Mouse (Mus musculus) heart, embryonic 13.5 days (tissue): ENCODE data around the gene Plin4. TPM values are rescaled to one million over a fixed set of nuclear protein-coding genes. Genes with fewer than 3 reads are reported as not detected.
A peak's percentile ranks its signal among the peaks of the same experiment; 100 is the strongest.

Source experiments
- ATAC-seq: fragments of 200-750 bp; cut with Nextera tagmentation; 2 replicates; pipeline ENCODE4 v1.8.0; 2017; ENCODE audit warnings: moderate TSS enrichment; ENCODE audit not compliant: insufficient number of reproducible peaks, low FRiP score, low TSS enrichment; ENCODE audit errors: extremely low read depth
- H3K27ac ChIP-seq: fragments of 300-500 bp; sonication (generic); replicated peaks from 2 replicates; pipeline ENCODE4 v1.5.1; 2015; ENCODE audit warnings: moderate library complexity, mild to moderate bottlenecking, inconsistent platforms
- H3K27me3 ChIP-seq: fragments of 300-500 bp; sonication (generic); replicated peaks from 2 replicates; pipeline ENCODE4 v1.6.1; 2015; ENCODE audit warnings: mild to moderate bottlenecking, inconsistent platforms
- H3K36me3 ChIP-seq: fragments of 300-500 bp; sonication (generic); 2 replicates; pipeline ENCODE4 v1.6.1; 2015; ENCODE audit warnings: mild to moderate bottlenecking, inconsistent platforms
- H3K4me1 ChIP-seq: fragments of 300-500 bp; sonication (generic); 2 replicates; pipeline ENCODE4 v1.6.1; 2015; ENCODE audit warnings: inconsistent platforms
- H3K4me2 ChIP-seq: fragments of 300-500 bp; sonication (generic); 2 replicates; pipeline ENCODE4 v1.6.1; 2015; ENCODE audit warnings: inconsistent platforms, mild to moderate bottlenecking, moderate library complexity
- H3K4me3 ChIP-seq: fragments of 300-500 bp; sonication (generic); 2 replicates; pipeline ENCODE4 v1.5.1; 2015; ENCODE audit warnings: moderate library complexity, mild to moderate bottlenecking, inconsistent platforms
- H3K9ac ChIP-seq: fragments of 300-500 bp; sonication (generic); 2 replicates; pipeline ENCODE4 v1.6.1; 2015; ENCODE audit warnings: inconsistent platforms, mild to moderate bottlenecking, moderate library complexity
- H3K9me3 ChIP-seq: fragments of 300-500 bp; sonication (generic); 2 replicates; pipeline ENCODE4 v1.6.1; 2016; ENCODE audit warnings: inconsistent platforms
- WGBS: fragments of 180-500 bp; shearing (Covaris S2); methylation state at CpG from one replicate; pipeline ENCODE4 v1.1.7; 2015; ENCODE audit warnings: mixed read lengths; 5-methylcytosine and 5-hydroxymethylcytosine counted together
- polyA plus RNA-seq: library from polyadenylated mRNA; unstranded; fragments of >200 nt; fragmentation: Nextera tagmentation; extraction: Ambion mirVana; gene quantifications from 2 replicates; pipeline ENCODE4 v1.2.1, GENCODE M21; 2015

Gene Plin4
- polyA plus RNA-seq, 1 experiment from 2014 or later = 0.07 TPM

DNA sequence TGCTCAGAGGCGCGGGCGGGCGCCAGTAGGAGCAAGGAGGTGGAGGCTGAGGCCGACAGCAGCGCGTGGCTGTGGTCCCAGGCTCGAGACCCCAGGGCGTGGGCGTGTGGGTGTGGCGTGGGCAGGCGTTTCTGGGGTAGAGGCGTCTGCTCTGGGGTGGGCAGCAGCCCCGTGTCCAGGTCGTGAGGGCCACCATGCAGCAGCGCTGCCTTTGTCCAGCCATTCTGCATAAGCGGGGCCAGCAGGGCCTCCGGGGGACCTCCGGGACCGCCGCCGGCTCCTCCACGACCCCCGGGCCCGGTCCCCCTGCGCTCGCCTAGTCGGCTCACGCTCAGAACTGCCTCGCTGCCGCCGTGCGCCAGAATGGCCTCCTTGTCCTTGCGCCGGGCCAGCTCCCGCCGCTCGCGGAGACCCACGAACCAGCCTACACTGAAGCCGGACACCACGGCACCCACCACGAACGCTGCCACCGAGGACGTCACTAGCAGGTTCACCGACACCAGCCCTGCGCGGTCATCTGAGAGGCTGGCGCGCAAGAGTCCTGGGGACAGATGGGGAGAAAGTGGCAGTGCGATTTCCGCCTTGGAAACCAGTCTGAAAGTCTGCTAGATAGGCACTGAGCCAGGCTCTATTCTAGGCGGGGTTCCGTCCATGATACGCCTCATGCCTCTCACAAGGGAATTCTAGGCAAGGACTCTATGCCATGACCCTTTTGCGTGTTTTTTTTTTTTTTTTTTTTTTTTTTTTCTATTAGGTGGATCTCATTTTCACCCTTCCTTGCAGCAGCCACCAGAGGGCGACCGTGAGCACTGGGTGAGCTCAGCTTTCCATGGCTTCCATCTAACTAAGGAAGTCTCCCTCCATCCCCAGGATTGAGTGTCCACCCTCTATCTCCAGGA, 15.0 kb upstream of the Plin4 start:
- Histone ChIP-seq H3K27me3 (peaks cover 72% of the 10 kb centered on the region), H3K36me3 (peaks cover 3% of the 10 kb centered on the region; the same call in 1 of the 2 replicates), H3K4me1 (peaks cover 24% of the 10 kb centered on the region), H3K9me3 (peaks cover 9% of the 10 kb centered on the region), H3K4me3 (peak overlapping the region; percentile 56), H3K9ac (peak overlapping the region; percentile 72), H3K4me2 (peak overlapping the region; percentile 88), H3K27ac (no peak overlapping the region)
- 5% methylated on average over 59 of the region's 59 CpGs for WGBS
- no peak for ATAC-seq

DNA sequence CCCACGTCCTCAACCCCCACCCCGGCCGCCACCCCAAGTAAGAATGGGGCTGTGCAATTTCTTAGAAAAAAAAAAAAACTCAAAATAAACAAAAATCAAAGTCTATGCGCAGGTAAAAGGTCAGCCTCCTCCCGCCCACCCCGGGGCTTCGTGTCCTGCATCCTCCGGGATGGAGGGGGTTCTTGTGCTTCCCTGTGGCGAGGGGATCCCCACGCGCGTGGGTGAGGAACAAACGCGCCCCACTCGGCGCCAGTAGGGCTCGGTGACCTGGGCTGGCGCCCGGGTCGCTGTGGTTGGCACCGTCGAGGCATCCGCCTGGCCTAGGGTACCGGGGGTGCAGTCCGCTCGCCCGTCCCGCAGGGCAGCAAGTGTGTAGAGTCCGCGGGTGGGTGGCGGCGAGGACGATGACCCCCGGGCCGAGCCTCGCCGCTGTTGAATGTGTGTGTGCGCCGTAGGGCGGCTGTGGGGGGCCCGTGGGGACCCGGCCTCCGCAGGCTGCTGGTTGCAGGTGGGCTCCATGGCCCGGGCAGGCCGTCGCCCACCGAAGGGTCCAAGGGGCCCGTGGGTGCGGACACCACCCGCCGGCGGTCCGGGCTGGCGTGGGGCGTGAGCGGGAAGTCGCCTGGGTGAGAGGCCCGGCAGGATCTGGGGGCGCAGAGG, 14.2 kb upstream of the Plin4 start:
- Histone ChIP-seq H3K4me1 (peaks cover 28% of the 10 kb centered on the region), H3K27me3 (peaks cover 81% of the 10 kb centered on the region), H3K36me3 (peaks cover 3% of the 10 kb centered on the region; the same call in 1 of the 2 replicates), H3K4me2 (peak overlapping the region; percentile 88), H3K9me3 (peaks cover 9% of the 10 kb centered on the region), H3K9ac (peak overlapping the region; percentile 72), H3K27ac (no peak overlapping the region), H3K4me3 (peak overlapping the region; percentile 56)
- no peak for ATAC-seq
- WGBS = 32% methylated on average over 59 of the region's 59 CpGs

DNA sequence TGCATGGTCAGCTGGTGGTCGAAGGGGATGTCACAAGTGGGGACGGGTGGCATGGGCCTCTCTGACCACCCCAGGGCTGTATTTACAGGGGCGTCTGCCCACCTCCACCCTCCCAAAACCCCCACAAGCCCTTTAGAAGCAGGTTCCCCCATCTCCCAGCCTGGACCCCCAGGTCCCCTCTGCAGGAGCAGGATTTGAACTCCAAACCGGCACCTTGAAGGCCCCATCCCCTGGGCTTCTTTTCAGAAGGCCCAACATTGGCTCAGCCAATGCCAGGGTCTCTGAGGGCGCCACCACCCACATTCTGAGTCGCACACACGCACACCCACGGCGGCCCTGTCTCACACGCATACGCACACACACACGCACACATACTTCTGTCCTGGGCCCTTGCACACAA, 13.6 kb upstream of the Plin4 start:
- no peak for ATAC-seq
- Histone ChIP-seq H3K36me3 (peaks cover 3% of the 10 kb centered on the region; the same call in 1 of the 2 replicates), H3K4me2 (no peak overlapping the region), H3K9ac (no peak overlapping the region), H3K9me3 (peaks cover 9% of the 10 kb centered on the region), H3K4me3 (no peak overlapping the region), H3K27ac (no peak overlapping the region), H3K27me3 (peaks cover 87% of the 10 kb centered on the region), H3K4me1 (peaks cover 28% of the 10 kb centered on the region)
- WGBS = 88% methylated on average over 12 of the region's 12 CpGs

DNA sequence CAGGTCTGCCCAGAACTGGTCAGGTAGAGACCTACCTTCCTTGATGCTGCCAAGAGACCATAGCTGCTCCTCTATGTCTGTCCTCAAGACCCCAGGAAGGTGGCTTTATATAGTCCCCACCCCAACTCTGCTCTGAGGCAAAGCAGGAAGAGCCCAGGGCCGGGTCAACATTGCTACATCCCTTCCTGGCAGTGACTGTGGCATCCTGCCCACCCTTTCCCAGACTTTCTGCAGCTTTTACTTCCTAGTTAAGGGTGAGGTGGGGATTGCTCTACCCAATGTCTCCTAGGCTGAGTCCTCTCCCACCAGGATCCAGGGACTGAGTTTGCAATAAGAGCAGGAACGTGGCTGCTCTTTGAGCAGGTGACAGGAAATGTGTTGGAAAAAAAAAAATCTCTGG, 12.2 kb upstream of the Plin4 start, which contains the start of gene Lrg1:
TSS of gene Lrg1 (minus strand) at position 176 of the 400 bp plus-strand sequence.
- Histone ChIP-seq H3K4me2 (no peak within 1 kb of the TSS), H3K9ac (no peak within 1 kb of the TSS), H3K27ac (no peak within 1 kb of the TSS), H3K4me3 (0 out of 2 replicates have a peak within 1 kb of the TSS, but pooled peaks have one; percentile 42), H3K4me1 (peaks cover 33% of the 10 kb centered on the region), H3K27me3 (peaks cover 93% of the 10 kb centered on the region), H3K9me3 (peaks cover 9% of the 10 kb centered on the region), H3K36me3 (peaks cover 3% of the 10 kb centered on the region; the same call in 1 of the 2 replicates)
- 42% methylated on average over 2 of the region's 2 CpGs for WGBS
- no peak for ATAC-seq

DNA sequence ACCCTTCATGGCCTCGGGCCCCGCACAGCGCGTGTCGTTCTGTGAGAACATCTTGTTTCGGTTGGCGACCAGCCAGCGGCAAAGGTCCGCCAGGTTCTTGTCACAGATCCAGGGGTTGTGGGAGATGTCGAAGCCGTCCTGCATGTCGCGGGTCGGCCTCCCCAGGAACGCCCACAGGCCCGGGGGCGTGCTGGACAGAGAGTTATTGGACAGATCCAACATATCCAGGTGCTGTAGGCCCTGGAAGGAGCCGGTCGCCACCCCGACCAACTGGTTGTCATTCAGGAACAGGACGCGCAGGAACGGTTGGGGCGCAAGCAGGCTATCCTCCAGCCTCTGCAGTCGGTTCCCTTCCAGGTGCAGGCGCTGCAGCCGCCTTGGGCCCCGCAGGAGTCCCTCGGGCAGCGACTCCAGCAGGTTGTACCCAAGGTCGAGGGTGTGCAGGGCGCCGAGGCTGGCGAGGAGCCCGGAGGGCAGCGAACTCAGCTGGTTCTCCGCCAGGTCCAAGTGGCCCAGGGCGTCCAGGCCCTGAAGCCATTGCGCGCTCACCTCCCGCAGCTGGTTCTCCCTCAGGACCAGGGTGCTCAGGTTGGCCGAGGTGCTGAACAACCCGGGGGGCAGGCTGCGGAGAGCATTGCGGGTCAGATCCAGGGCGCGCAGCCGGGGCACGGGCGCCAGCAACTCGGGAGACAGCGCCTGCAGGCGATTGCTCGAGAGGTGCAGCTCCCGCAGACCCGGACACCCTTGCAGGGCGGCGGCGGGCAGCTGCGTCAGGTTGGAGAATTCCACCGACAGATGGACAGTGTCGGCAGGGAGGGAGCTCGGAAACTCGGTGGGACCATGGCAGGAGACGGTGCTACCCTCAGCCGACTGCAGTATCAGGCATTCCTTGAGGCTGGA, 10.6 kb upstream of the Plin4 start:
- no peak for ATAC-seq
- peaks cover 95% of the 10 kb centered on the region for H3K27me3 ChIP-seq
- peak overlapping the region; percentile 42 for H3K4me3 ChIP-seq
- H3K36me3 ChIP-seq = peaks cover 3% of the 10 kb centered on the region; the same call in 1 of the 2 replicates
- peaks cover 33% of the 10 kb centered on the region for H3K4me1 ChIP-seq
- peak overlapping the region; percentile 70 for H3K4me2 ChIP-seq
- WGBS = 4% methylated on average over 66 of the region's 66 CpGs
- no peak overlapping the region for H3K27ac ChIP-seq
- H3K9me3 ChIP-seq = peaks cover 9% of the 10 kb centered on the region
- H3K9ac ChIP-seq = peak overlapping the region; percentile 34

DNA sequence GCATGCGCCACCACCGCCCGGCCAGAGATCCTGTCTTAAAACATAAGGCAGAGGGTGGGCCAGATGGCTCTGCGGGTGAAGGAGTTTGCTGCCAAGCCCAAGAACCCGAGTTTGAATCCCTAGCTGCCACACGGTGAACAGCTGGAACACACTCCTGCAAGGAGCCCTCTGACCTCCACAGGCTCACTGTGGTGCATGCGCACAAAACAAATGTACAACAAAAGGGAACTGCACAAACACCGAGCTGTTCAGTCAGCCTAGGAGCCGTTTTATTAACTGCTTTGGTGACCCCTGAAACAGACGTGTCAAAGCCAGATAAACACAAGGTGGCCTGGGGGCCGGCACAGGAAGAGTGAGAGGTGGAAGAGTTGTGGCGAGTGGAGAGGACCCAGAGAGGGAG, 9.8 kb upstream of the Plin4 start:
- Histone ChIP-seq H3K36me3 (peaks cover 3% of the 10 kb centered on the region; the same call in 1 of the 2 replicates), H3K4me3 (peak overlapping the region; percentile 42), H3K27me3 (peaks cover 92% of the 10 kb centered on the region), H3K4me2 (peak overlapping the region; percentile 70), H3K27ac (no peak overlapping the region), H3K9me3 (peaks cover 9% of the 10 kb centered on the region), H3K4me1 (peaks cover 29% of the 10 kb centered on the region), H3K9ac (peak overlapping the region; percentile 34)
- WGBS = 35% methylated on average over 12 of the region's 12 CpGs
- ATAC-seq = no peak

DNA sequence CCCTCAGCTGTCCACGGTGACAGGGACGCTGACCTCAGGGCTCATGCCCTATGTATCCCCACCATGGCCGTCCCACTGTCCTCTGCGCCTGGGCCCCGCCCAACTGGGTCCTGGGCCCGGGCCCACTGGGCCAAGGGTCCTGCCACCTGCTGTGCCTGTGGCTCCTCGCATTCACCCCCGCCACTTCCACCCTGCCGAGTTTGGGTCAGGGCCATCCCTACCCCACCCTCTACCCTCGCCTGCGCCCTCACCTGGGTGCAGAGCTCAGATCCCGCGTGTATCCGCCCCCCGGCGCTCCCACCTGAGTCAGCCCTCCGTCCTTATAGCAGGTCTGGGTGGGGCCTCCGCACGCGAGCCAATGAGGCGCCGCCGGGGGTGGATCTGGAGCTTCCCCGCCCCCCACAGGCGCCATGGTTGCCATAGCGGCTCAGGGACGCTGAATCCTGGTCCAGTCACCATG, 7.7 kb upstream of the Plin4 start, which contains the start of gene Plin5:
TSS of gene Plin5 (minus strand) at position 346 of the 460 bp plus-strand sequence.
- Histone ChIP-seq H3K4me3 (peak within 1 kb of the TSS; percentile 37), H3K27me3 (peaks cover 70% of the 10 kb centered on the region)
- WGBS = 2% methylated on average over 26 of the region's 27 CpGs

DNA sequence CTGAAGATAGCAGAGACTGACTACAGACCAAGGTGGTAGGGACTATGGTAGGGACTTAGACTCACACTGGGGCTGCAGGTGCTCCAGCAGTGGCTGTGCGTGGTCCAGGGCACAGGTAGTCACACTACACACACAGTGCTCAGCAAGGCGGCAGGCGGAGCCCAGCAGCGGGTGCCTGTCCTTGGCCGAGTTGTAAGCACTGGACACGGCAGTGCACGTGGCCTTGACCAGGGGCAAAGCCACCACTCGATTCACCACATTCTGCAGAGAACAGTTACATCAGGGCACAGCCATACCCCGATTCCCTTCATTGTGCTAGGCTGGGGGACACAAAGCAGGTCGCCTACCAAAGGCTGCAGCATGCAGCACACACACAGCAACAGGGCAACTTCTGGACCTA, 6.6 kb upstream of the Plin4 start:
- WGBS = 75% methylated on average over 10 of the region's 10 CpGs
- ATAC-seq = no peak
- no peaks in the 10 kb centered on the region for H3K9me3 ChIP-seq
- peaks cover 59% of the 10 kb centered on the region for H3K27me3 ChIP-seq
- H3K4me2 ChIP-seq = no peak overlapping the region
- H3K36me3 ChIP-seq = no peaks in the 10 kb centered on the region
- H3K4me3 ChIP-seq = no peak overlapping the region
- no peak overlapping the region for H3K27ac ChIP-seq
- no peak overlapping the region for H3K9ac ChIP-seq
- peaks cover 22% of the 10 kb centered on the region for H3K4me1 ChIP-seq

More for the DNA sequence above, 7.7 kb upstream of the Plin4 start, which contains the start of gene Plin5:
- H3K9ac ChIP-seq = no peak within 1 kb of the TSS
- H3K4me1 ChIP-seq = peaks cover 22% of the 10 kb centered on the region
- H3K9me3 ChIP-seq = peaks cover 2% of the 10 kb centered on the region
- no peak for ATAC-seq
- peaks cover under 1% of the 10 kb centered on the region; the same call in 1 of the 2 replicates for H3K36me3 ChIP-seq
- H3K4me2 ChIP-seq = peak within 1 kb of the TSS; percentile 67
- no peak within 1 kb of the TSS for H3K27ac ChIP-seq

DNA sequence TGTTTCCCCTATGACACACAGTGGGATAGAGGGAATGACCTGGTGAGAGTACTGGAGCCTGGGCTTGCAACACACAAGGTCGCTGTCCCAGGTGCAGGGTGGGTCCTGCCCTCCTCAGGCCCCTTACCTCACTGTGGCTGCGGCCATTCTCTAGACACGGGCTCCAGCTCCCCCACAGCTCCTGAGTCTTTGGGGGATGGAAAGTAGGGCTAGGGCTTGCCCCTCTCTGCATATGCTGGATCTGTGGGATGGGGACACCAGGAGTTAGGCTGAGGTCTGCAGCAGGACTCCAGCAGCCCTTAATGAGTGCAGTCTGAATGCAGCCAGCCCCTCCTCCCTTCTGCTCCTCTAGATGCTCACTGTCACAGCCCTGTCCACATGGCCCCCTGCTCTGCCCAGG, 3.1 kb upstream of the Plin4 start:
- H3K36me3 ChIP-seq = 0 out of 2 replicates have a peak, but pooled peaks cover 3% of the 10 kb centered on the region
- no peak overlapping the region for H3K27ac ChIP-seq
- no peak overlapping the region for H3K4me2 ChIP-seq
- no peak overlapping the region for H3K9ac ChIP-seq
- H3K9me3 ChIP-seq = no peaks in the 10 kb centered on the region
- ATAC-seq = no peak
- H3K4me3 ChIP-seq = no peak overlapping the region
- H3K27me3 ChIP-seq = peaks cover 26% of the 10 kb centered on the region
- peaks cover 16% of the 10 kb centered on the region for H3K4me1 ChIP-seq
- WGBS = 66% methylated on average over 3 of the region's 3 CpGs

DNA sequence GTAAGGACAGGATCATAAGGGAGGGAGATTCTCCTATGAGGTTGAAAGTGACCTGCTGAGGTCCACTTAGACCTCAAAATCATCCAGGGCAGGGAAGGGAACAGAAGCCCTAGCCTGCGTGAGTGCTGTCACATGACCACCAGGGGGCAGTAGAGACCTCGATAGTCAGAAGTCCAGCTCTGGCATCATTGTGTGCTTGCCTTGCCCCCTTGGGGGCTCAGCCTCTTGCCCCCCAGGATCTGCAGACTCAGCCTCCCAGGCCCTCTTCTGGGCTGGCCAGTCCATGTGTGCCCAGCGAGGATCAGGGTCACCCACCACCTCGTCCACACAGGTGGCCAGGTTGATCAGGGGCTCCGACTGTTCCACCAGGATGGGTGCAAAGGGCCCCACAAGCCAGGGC, 2.3 kb upstream of the Plin4 start:
- Histone ChIP-seq H3K36me3 (0 out of 2 replicates have a peak, but pooled peaks cover 6% of the 10 kb centered on the region), H3K4me1 (peaks cover 12% of the 10 kb centered on the region), H3K27me3 (peaks cover 20% of the 10 kb centered on the region), H3K27ac (no peak overlapping the region), H3K9me3 (no peaks in the 10 kb centered on the region), H3K4me3 (no peak overlapping the region), H3K4me2 (no peak overlapping the region), H3K9ac (no peak overlapping the region)
- no peak for ATAC-seq
- 54% methylated on average over 5 of the region's 5 CpGs for WGBS
